Mouse (Mus musculus): ENCODE results near the gene Tmcc1.

- TF ChIP-seq RAD21 (IDR thresholded peaks at IDR 0.05; ENCODE audit: low read depth, low read length): no peak
- no peak for TF ChIP-seq HCFC1 (IDR thresholded peaks at IDR 0.05; ENCODE audit: low read depth, low read length)
- TF ChIP-seq TAL1 (IDR thresholded peaks at IDR 0.05; ENCODE audit: low read length): no peak
- TF ChIP-seq MAFK (IDR thresholded peaks at IDR 0.05; ENCODE audit: borderline replicate concordance, low read depth, low read length): no peak
- TF ChIP-seq CTCF (IDR thresholded peaks at IDR 0.05 in 2 of 3, conservative IDR thresholded peaks at IDR 0.05 in 1 of 3; ENCODE audit: control insufficient read depth in 1 of 3, insufficient read depth in 1 of 3, low read depth in 2 of 3, low read length in 3 of 3, poor library complexity in 1 of 3, severe bottlenecking in 1 of 3): no peak
- TF ChIP-seq USF1 (IDR thresholded peaks at IDR 0.05; ENCODE audit: low read depth, low read length): no peak
- no peak for TF ChIP-seq EP300 (IDR thresholded peaks at IDR 0.05; ENCODE audit: low read depth in 1 of 2, low read length in 2 of 2)
- TF ChIP-seq JUND (IDR thresholded peaks at IDR 0.05; ENCODE audit: low read depth, low read length): no peak
- no peak for TF ChIP-seq ZC3H11A (IDR thresholded peaks at IDR 0.05; ENCODE audit: low read depth, low read length)
- no peak for TF ChIP-seq CHD1 (IDR thresholded peaks at IDR 0.05; ENCODE audit: low read depth, low read length)
- no peak for TF ChIP-seq GATA1 (IDR thresholded peaks at IDR 0.05; ENCODE audit: low read depth, low read length)
- TF ChIP-seq NELFE (IDR thresholded peaks at IDR 0.05; ENCODE audit: low read depth, low read length): no peak
- no peak for TF ChIP-seq ZKSCAN1 (IDR thresholded peaks at IDR 0.05; ENCODE audit: low read depth, low read length)
- no peak for TF ChIP-seq POLR2A (IDR thresholded peaks at IDR 0.05; ENCODE audit: control insufficient read depth in 1 of 2, insufficient read depth in 1 of 2, low read depth in 1 of 2, low read length in 2 of 2, poor library complexity in 1 of 2)
Observed at GRCm38 (mm10) chr6:115973139-115973875, 220.0 kb downstream of the Tmcc1 start.

Measured in MEL (cell line).